Mouse (Mus musculus) stomach, embryonic 14.5 days (tissue): ENCODE data around the gene Atat1. TPM values are rescaled to one million over a fixed set of nuclear protein-coding genes. Genes with fewer than 3 reads are reported as not detected.
A peak's percentile ranks its signal among the peaks of the same experiment; 100 is the strongest.
"Not testable (repeated sequence)": the region's sequence is repeated elsewhere in the genome, so short reads cannot be mapped to it uniquely, and the experiment has no call there.

ENCODE experiments used
- ATAC-seq: fragments of 200-750 bp; cut with Nextera tagmentation; 2 replicates; pipeline ENCODE4 v1.8.0; 2017; ENCODE audit warnings: low read depth, moderate TSS enrichment; ENCODE audit not compliant: insufficient number of reproducible peaks, insufficient read depth, low FRiP score
- H3K27ac ChIP-seq: fragments of 300-500 bp; sonication (generic); 2 replicates; pipeline ENCODE4 v1.5.1; 2014; ENCODE audit warnings: mild to moderate bottlenecking, low read length, moderate library complexity, mixed read lengths
- H3K27me3 ChIP-seq: fragments of 300-500 bp; sonication (generic); 2 replicates; pipeline ENCODE4 v1.6.1; 2014; ENCODE audit warnings: low read length, control low read depth, mixed read lengths; ENCODE audit not compliant: control insufficient read depth, insufficient read depth
- H3K36me3 ChIP-seq: fragments of 300-500 bp; sonication (generic); 2 replicates; pipeline ENCODE4 v1.6.1; 2014; ENCODE audit warnings: mild to moderate bottlenecking, control low read depth, low read length, moderate library complexity, mixed read lengths; ENCODE audit not compliant: control insufficient read depth, insufficient read depth
- H3K4me1 ChIP-seq: fragments of 300-500 bp; sonication (generic); 2 replicates; pipeline ENCODE4 v1.6.1; 2014; ENCODE audit warnings: low read length, control low read depth, mixed read lengths; ENCODE audit not compliant: control insufficient read depth, insufficient read depth
- H3K4me2 ChIP-seq: fragments of 300-500 bp; sonication (generic); replicated peaks from 2 replicates; pipeline ENCODE4 v1.6.1; 2014; ENCODE audit warnings: low read depth, low read length, control low read depth
- H3K4me3 ChIP-seq: fragments of 300-500 bp; sonication (generic); 2 replicates; pipeline ENCODE4 v1.5.1; 2014; ENCODE audit warnings: low read depth, low read length, control low read depth
- H3K9ac ChIP-seq: fragments of 300-500 bp; sonication (generic); replicated peaks from 2 replicates; pipeline ENCODE4 v1.6.1; 2014; ENCODE audit warnings: low read depth, mild to moderate bottlenecking, control low read depth, low read length, moderate library complexity, mixed read lengths
- H3K9me3 ChIP-seq: fragments of 300-500 bp; sonication (generic); 2 replicates; pipeline ENCODE4 v1.6.1; 2016; ENCODE audit warnings: low read depth, low read length, control low read depth; ENCODE audit not compliant: control insufficient read depth
- WGBS: fragments of 180-500 bp; shearing (Covaris S2); extraction: QIAGEN DNeasy Blood & Tissue Kit; methylation state at CpG from one replicate; pipeline ENCODE4 v1.1.7; 2014; 5-methylcytosine and 5-hydroxymethylcytosine counted together
- polyA plus RNA-seq: library from polyadenylated mRNA; unstranded; fragments of >200 nt; fragmentation: Nextera tagmentation; extraction: Ambion mirVana; gene quantifications from 2 replicates; pipeline ENCODE4 v1.2.1, GENCODE M21; 2014

The Atat1 gene
- 84.1 and 98.6 TPM in 2 replicates for polyA plus RNA-seq

DNA sequence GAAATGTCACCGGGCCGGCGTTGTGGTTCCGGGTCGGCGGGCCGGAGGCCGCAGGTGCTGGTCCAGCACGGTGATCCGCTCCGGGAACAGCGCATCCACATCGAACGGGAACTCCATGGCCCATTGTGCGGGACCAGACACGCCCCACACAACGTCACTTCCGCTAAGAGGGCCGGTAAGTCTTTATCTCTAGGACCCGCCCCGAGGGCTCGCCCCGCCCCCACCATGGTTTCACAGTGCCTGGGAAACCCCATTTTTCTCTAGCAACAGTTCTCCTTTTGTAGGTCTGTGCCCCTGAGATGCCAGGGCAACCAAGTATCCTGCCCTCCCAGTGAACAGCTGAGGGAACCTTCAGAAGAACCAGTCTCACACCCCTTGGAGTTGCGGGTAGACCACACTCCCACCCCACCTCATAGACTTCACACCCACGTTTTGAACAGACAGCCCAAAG, at the start of gene Atat1:
Gene Atat1 (minus strand): TSS at position 157 of the 451 bp plus-strand sequence.
- peak within 1 kb of the TSS; percentile 71 for H3K9ac ChIP-seq
- H3K27ac ChIP-seq: peak within 1 kb of the TSS; percentile 69; the same call in 1 of the 2 replicates
- peak within 1 kb of the TSS; percentile 96 for H3K4me2 ChIP-seq
- 2% methylated on average over 25 of the region's 25 CpGs for WGBS
- peak; percentile 91 for ATAC-seq
- H3K4me1 ChIP-seq: peaks cover 9% of the 10 kb centered on the region
- H3K9me3 ChIP-seq: no peaks in the 10 kb centered on the region
- H3K36me3 ChIP-seq: peaks cover 47% of the 10 kb centered on the region
- H3K4me3 ChIP-seq: peak within 1 kb of the TSS; percentile 70
- no peaks in the 10 kb centered on the region for H3K27me3 ChIP-seq

DNA sequence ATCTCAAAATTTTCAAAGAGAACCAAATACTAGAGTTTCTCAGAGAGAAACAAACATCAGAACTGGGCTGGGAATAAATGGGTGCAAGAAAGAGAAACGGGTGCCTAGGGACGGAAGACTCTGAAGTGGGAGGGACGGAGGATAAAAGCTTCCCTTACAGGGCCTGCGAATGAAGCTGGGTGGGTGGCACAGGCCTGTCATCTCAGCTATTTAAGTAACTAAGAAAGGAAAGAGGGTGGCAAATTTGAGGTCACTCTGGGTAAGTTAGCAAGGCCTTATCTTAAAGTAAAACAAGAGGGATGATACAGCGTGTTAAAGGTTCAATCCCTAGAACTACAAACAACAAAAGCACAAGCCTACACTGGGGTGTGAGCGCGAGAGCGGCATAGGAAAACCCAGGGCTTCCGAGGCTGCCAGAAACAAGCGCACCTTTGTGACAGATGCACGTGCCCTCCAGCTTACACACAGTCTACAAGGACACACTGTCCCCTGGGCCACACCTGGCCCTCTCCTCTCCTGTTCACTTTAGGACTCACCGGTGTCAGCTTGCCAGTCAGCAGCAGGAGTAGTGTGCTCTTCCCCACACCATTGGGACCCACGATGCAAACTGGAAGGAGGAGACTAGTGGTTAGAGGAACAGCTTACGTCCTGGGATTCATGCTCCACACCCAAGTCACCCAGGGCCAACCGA, 48.8 kb upstream of the Atat1 start:
- WGBS: 94% methylated on average over 15 of the region's 15 CpGs
- Histone ChIP-seq H3K4me1 (no peaks in the 10 kb centered on the region), H3K36me3 (peaks cover 76% of the 10 kb centered on the region), H3K4me2 (no peak overlapping the region), H3K27ac (no peak overlapping the region), H3K9me3 (no peaks in the 10 kb centered on the region), H3K27me3 (no peaks in the 10 kb centered on the region), H3K4me3 (no peak overlapping the region), H3K9ac (no peak overlapping the region)
- ATAC-seq: no peak

DNA sequence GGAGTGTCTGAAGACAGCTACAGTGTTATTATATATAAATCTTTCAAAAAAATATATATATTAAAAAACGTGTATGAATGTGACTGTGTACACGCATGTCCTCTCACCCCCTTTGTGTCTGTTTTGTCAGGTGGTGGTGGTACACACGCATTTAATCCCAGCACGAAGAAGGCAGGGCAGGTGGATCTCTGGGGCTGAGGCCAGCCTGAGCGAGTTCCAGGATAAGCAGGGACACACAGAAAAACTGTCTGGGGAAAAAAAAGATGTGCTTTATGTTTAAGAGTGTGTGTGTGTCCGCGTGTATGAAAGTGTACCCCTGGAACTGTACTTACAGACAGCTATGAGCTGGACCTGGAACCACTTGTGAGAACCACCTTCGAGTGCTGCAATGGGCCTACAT, 44.8 kb upstream of the Atat1 start:
- Histone ChIP-seq H3K4me1 (no peaks in the 10 kb centered on the region), H3K4me2 (no peak overlapping the region), H3K9me3 (no peaks in the 10 kb centered on the region), H3K9ac (no peak overlapping the region), H3K4me3 (no peak overlapping the region), H3K27me3 (no peaks in the 10 kb centered on the region), H3K27ac (no peak overlapping the region), H3K36me3 (peaks cover 36% of the 10 kb centered on the region)
- ATAC-seq: no peak
- 78% methylated on average over 8 of the region's 8 CpGs for WGBS

DNA sequence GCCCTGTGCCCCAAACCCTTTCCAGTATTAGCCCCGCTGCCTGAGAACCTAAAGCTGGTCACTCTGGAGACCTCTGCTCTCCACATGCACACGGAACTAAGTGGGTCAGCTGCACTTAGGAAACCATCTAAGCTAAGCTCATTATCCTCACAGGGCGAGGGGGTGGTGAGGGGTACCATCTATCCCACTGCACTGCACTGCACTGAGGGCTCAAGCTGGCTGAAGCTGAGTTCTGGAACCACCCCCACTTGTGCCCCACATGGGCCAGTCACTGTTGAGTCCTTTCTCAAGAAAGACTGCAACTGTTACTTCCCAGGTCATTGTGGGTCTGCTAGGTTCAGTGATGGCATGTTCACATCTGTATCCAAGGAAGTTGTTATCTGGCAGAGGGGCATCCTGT, 42.7 kb upstream of the Atat1 start:
- peaks cover 15% of the 10 kb centered on the region for H3K36me3 ChIP-seq
- not testable (repeated sequence) for H3K27ac ChIP-seq, H3K4me1 ChIP-seq, H3K27me3 ChIP-seq, H3K9ac ChIP-seq, H3K9me3 ChIP-seq, H3K4me3 ChIP-seq, H3K4me2 ChIP-seq, ATAC-seq
- 71% methylated on average over 1 of the region's 3 CpGs for WGBS

DNA sequence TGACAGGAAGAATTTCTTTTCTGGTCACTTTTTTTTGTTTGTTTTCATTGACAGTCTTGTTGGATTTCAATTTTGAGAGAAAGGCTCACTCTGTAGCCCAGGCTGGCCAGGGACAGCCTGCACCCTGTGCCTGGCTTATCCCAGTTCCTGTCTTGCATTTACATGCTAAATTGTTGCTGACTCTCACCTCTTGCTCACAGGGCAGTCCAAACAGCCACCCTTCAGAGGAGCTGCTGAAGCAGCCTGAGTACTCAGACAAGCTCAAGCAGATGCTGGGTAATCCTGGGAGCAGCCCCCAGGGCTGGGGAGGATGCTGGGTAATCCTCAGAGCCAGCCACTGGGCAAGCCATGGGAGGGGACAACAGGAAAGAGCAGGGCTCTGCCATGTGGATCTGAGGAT, 41.1 kb upstream of the Atat1 start:
- not testable (repeated sequence) for H3K4me2 ChIP-seq, H3K4me1 ChIP-seq, H3K27ac ChIP-seq, H3K27me3 ChIP-seq, H3K36me3 ChIP-seq, H3K4me3 ChIP-seq, ATAC-seq, H3K9ac ChIP-seq, H3K9me3 ChIP-seq

DNA sequence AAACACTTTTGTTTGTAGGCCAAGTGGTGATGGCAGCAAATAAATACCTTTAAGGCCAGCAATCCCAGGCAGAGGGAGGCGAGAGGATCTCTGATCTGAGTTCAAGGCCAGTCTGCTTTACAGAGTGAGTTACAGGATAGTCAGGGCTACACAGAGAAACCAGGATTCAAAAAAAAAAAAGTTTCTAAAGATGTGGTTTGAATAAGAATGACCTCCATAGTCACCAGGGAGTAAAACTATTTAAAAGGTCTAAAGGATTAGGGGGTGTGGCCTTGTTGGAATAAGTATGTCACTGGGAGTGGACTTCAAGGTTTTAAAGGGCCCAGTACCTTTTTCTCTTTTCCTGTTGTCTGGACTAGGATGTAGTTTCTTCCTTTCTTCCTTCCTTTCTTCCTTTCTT, 30.1 kb upstream of the Atat1 start:
- H3K9ac ChIP-seq: no peak overlapping the region
- no peak for ATAC-seq
- no peak overlapping the region for H3K4me2 ChIP-seq
- no peak overlapping the region for H3K27ac ChIP-seq
- H3K36me3 ChIP-seq: no peaks in the 10 kb centered on the region
- no peaks in the 10 kb centered on the region for H3K4me1 ChIP-seq
- H3K9me3 ChIP-seq: no peaks in the 10 kb centered on the region
- WGBS: 65% methylated on average over 1 of the region's 1 CpGs
- no peak overlapping the region for H3K4me3 ChIP-seq
- H3K27me3 ChIP-seq: no peaks in the 10 kb centered on the region

DNA sequence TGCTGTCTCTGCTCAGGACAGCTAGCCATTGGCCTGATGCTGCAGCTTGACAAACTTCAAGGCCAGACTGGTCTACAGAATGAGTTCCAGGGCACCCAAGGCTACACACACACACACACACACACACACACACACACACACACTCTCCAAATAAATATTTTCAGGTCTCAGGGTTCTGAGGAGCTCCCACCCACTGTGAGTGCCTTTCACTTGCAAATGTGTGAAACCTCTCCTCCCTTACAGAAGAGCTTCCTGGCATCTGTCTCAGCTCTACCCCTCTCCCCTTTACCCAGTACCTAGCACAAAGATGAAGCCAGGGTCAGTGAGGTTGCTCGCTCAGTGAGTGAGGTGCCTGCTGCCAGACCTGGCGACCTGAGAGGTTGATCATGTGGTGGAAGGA, 29.2 kb upstream of the Atat1 start:
- 33% methylated on average over 2 of the region's 2 CpGs for WGBS
- no peak for ATAC-seq
- no peak overlapping the region for H3K9ac ChIP-seq

DNA sequence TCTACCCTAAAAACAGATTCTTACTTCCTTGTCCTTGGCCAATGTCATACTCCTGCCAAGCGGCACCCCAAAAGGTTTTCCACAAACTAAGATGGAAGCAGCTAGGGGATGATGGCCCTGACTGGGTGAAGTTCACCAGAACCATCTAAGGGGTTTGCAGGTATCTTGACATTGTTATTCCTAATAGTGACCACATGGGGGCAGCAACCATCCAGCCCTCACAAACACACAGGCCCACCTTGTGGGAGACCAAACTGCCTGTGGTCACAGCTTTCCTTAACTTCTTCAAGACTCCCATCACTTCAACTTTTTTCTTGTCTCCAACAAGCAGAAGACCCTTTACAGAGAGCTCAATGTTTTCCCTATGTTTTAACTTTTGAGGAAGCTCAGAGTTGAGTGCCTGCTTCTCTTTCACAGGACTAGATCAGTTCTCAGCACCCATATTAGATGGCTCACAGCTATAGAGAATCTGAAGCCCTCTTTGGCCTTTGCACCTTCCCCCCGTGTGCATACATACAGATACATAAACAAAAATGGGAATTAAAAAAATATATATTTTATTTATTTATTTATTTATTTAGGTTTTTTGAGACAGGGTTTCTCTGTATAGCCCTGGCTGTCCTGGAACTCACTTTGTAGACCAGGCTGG, 27.9 kb upstream of the Atat1 start:
- no peak overlapping the region for H3K4me3 ChIP-seq
- no peaks in the 10 kb centered on the region for H3K27me3 ChIP-seq
- H3K9me3 ChIP-seq: no peaks in the 10 kb centered on the region
- H3K9ac ChIP-seq: no peak overlapping the region
- no peak overlapping the region for H3K4me2 ChIP-seq
- no peaks in the 10 kb centered on the region for H3K36me3 ChIP-seq
- H3K4me1 ChIP-seq: no peaks in the 10 kb centered on the region
- no peak for ATAC-seq
- no peak overlapping the region for H3K27ac ChIP-seq
- WGBS: 44% methylated on average over 2 of the region's 2 CpGs

More for the DNA sequence above, 29.2 kb upstream of the Atat1 start:
- no peak overlapping the region for H3K27ac ChIP-seq
- H3K9me3 ChIP-seq: no peaks in the 10 kb centered on the region
- H3K36me3 ChIP-seq: no peaks in the 10 kb centered on the region
- no peaks in the 10 kb centered on the region for H3K27me3 ChIP-seq
- no peak overlapping the region for H3K4me3 ChIP-seq
- H3K4me2 ChIP-seq: no peak overlapping the region
- H3K4me1 ChIP-seq: no peaks in the 10 kb centered on the region
